9 mouse cellular contexts compared by ENCODE assay signal in genomic region chr12:113186326-113187010, GRCm38 (mm10). TPM values are rescaled to one million over a fixed set of nuclear protein-coding genes. Genes with fewer than 3 reads are reported as not detected.
DNase-seq lines count a peak whose midpoint lies in the region; ATAC-seq and TF ChIP-seq lines count a peak whose summit lies in the region.
"Had no signal": no experiment of that assay in that cellular context is flagged by ENCODE, and none has a peak within 500 bp of the region (broad histone marks: within the 10 kb centered on the region; RNA-seq: fewer than 3 reads in every experiment).

No protein-coding gene starts in this region.

- no peak for TF ChIP-seq EP300 in heart, postnatal 0 days (IDR thresholded peaks at IDR 0.05; ENCODE audit: low read depth)
- no peak for TF ChIP-seq EP300 in liver, postnatal 0 days (IDR thresholded peaks at IDR 0.05; ENCODE audit: low read depth)

- no peaks in the 10 kb centered on the region for H3K36me3 ChIP-seq in heart, postnatal 0 days (replicated peaks; ENCODE audit: control insufficient read depth, insufficient read depth, low read length)
- H3K36me3 ChIP-seq in forebrain, embryonic 14.5 days (ENCODE audit: control insufficient read depth, insufficient read depth, low read length), result peaks cover 32% of the 10 kb centered on the region
- no peaks in the 10 kb centered on the region for H3K36me3 ChIP-seq in liver, postnatal 0 days (replicated peaks; ENCODE audit: insufficient read depth, low read length)

- WGBS in heart, postnatal 0 days, result 50% methylated on average over 12 of the region's 12 CpGs
- WGBS in forebrain, embryonic 14.5 days, result 34% methylated on average over 12 of the region's 12 CpGs
- WGBS in liver, postnatal 0 days (ENCODE audit: insufficient replicate concordance), result 47% methylated on average over 12 of the region's 12 CpGs

- H3K9ac ChIP-seq in heart, postnatal 0 days (replicated peaks; ENCODE audit: low read depth, low read length), result no peak overlapping the region
- peak overlapping the region; percentile 88 for H3K9ac ChIP-seq in forebrain, embryonic 14.5 days (ENCODE audit: low read length)
- H3K9ac ChIP-seq in liver, postnatal 0 days (replicated peaks), result no peak overlapping the region

- ATAC-seq in heart, postnatal 0 days (ENCODE audit: insufficient read depth, low read depth), result no peak
- ATAC-seq in forebrain, embryonic 14.5 days, result peak; percentile 7
- no peak for ATAC-seq in liver, postnatal 0 days

- no peak for TF ChIP-seq POLR2A in bone marrow macrophage, adult 2 months (IDR thresholded peaks at IDR 0.05; ENCODE audit: borderline replicate concordance, low read depth, low read length)

- H3K27me3 ChIP-seq in heart, postnatal 0 days (ENCODE audit: control insufficient read depth, insufficient read depth, low read length), result peaks cover 46% of the 10 kb centered on the region
- no peaks in the 10 kb centered on the region for H3K27me3 ChIP-seq in forebrain, embryonic 14.5 days (replicated peaks; ENCODE audit: control insufficient read depth, insufficient read depth, low read length)
- H3K27me3 ChIP-seq in liver, postnatal 0 days (ENCODE audit: insufficient read depth, low read length), result peaks cover 29% of the 10 kb centered on the region
- H3K27me3 ChIP-seq: Patski had no signal

- no peak overlapping the region for H3K27ac ChIP-seq in heart, postnatal 0 days (ENCODE audit: low read depth)
- H3K27ac ChIP-seq in bone marrow macrophage, adult 2 months (ENCODE audit: insufficient read depth, low read depth, low read length), result no peak overlapping the region
- H3K27ac ChIP-seq in forebrain, embryonic 14.5 days (ENCODE audit: low read depth, low read length), result no peak overlapping the region
- no peak overlapping the region for H3K27ac ChIP-seq in liver, postnatal 0 days (ENCODE audit: low read depth)

- peak overlapping the region; percentile 48 for H3K4me3 ChIP-seq in heart, postnatal 0 days (ENCODE audit: low read depth, low read length)
- H3K4me3 ChIP-seq in bone marrow macrophage, adult 2 months (ENCODE audit: insufficient read depth, low read length), result peak overlapping the region; percentile 35
- peak overlapping the region; percentile 71 for H3K4me3 ChIP-seq in forebrain, embryonic 14.5 days (ENCODE audit: low read depth, low read length)
- H3K4me3 ChIP-seq in liver, postnatal 0 days (ENCODE audit: low read depth, low read length), result peak overlapping the region; percentile 46

- no peaks in the 10 kb centered on the region for H3K9me3 ChIP-seq in heart, postnatal 0 days (replicated peaks; ENCODE audit: control insufficient read depth, low read length)
- no peaks in the 10 kb centered on the region for H3K9me3 ChIP-seq in forebrain, embryonic 14.5 days (replicated peaks; ENCODE audit: control insufficient read depth, low read length)
- no peaks in the 10 kb centered on the region for H3K9me3 ChIP-seq in liver, postnatal 0 days (ENCODE audit: low read length)

- no peak for TF ChIP-seq CTCF in heart, postnatal 0 days (IDR thresholded peaks at IDR 0.05; ENCODE audit: low read depth)
- no peak for TF ChIP-seq CTCF in bone marrow macrophage, adult 2 months (IDR thresholded peaks at IDR 0.05; ENCODE audit: low read depth, low read length)
- no peak for TF ChIP-seq CTCF in liver, postnatal 0 days (IDR thresholded peaks at IDR 0.05; ENCODE audit: low read depth)

- intact Hi-C loops in heart, postnatal 14 days (cut with DNase I), result no loop called here
- intact Hi-C loops in left cerebral cortex, postnatal 25 days (cut with DNase I), result loop anchor here (1.0 kb wide), 1 partner anchor 40 kb away; the partner anchor contains the start of gene Crip1

- H3K4me1 ChIP-seq in heart, postnatal 0 days (ENCODE audit: control insufficient read depth, insufficient read depth), result peaks cover 14% of the 10 kb centered on the region
- no peaks in the 10 kb centered on the region for H3K4me1 ChIP-seq in bone marrow macrophage, adult 2 months (ENCODE audit: control insufficient read depth, insufficient read depth, low read length)
- H3K4me1 ChIP-seq in forebrain, embryonic 14.5 days (ENCODE audit: control insufficient read depth, insufficient read depth, low read length), result peaks cover 12% of the 10 kb centered on the region
- peaks cover 10% of the 10 kb centered on the region; the same call in 1 of the 2 replicates for H3K4me1 ChIP-seq in liver, postnatal 0 days (ENCODE audit: insufficient read depth)

- no peak for DNase-seq in heart, postnatal 0 days (ENCODE audit: low spot score)
- DNase-seq in heart, postnatal 14 days, result no peak
- no peak for DNase-seq in forebrain, embryonic 14.5 days (ENCODE audit: low spot score)
- DNase-seq in liver, postnatal 0 days, result no peak
- no peak for DNase-seq in layer of hippocampus, postnatal 36 days
- DNase-seq in left cerebral cortex, postnatal 25 days (ENCODE audit: low spot score in 2 of 2), result no peak
- no peak for DNase-seq in gastrocnemius, postnatal 10 days

- H3K4me2 ChIP-seq in heart, postnatal 0 days (ENCODE audit: low read depth, low read length), result peak overlapping the region; percentile 71
- peak overlapping the region; percentile 68 for H3K4me2 ChIP-seq in forebrain, embryonic 14.5 days (ENCODE audit: low read length)
- peak overlapping the region; percentile 70 for H3K4me2 ChIP-seq in liver, postnatal 0 days (ENCODE audit: low read depth, low read length)

RNA-seq across cellular contexts. Expression of gene Tmem121, which starts 0.7 kb away (rescaled TPM):
- 0.97 and 4.8 TPM in 2 replicates for total RNA-seq in heart, postnatal 0 days (2014; rRNA removed; ENCODE audit: low replicate concordance)
- 1.2 TPM in 2 replicates for polyA plus RNA-seq in heart, postnatal 0 days (2015; fragmentation: Nextera tagmentation; extraction: Ambion mirVana)
- under 1 TPM; 0.29 to 0.59 TPM for total RNA-seq in heart, postnatal 14 days (2021)
- not detected in 2 replicates for polyA plus RNA-seq in bone marrow macrophage, adult 2 months (2012; ENCODE audit: insufficient read depth, insufficient read length, missing spikeins)
- 28.9 and 31.5 TPM in 2 replicates for polyA plus RNA-seq in forebrain, embryonic 14.5 days (2014; fragmentation: Nextera tagmentation; extraction: Ambion mirVana)
- polyA plus RNA-seq in liver, postnatal 0 days (2015; fragmentation: Nextera tagmentation; extraction: Ambion mirVana), result 0.20 and 0.21 TPM in 2 replicates
- total RNA-seq in layer of hippocampus, postnatal 36 days (2021), result 10 to 100 TPM; 20.5 to 23.8 TPM
- 10 to 100 TPM; 26.3 to 29.6 TPM for total RNA-seq in left cerebral cortex, postnatal 25 days (2021)
- total RNA-seq in gastrocnemius, postnatal 10 days (2021), result 1 to 10 TPM in 1 of 2 experiments, under 1 TPM in 1; 0.85 to 1.5 TPM

RNA-seq across cellular contexts. Expression of gene Tedc1, which starts 30.2 kb away (rescaled TPM):
- 6.7 and 16.5 TPM in 2 replicates for total RNA-seq in heart, postnatal 0 days (2014; rRNA removed; ENCODE audit: low replicate concordance)
- polyA plus RNA-seq in heart, postnatal 0 days (2015; fragmentation: Nextera tagmentation; extraction: Ambion mirVana), result 4.5 and 4.9 TPM in 2 replicates
- 1 to 10 TPM; 1.1 to 2.1 TPM for total RNA-seq in heart, postnatal 14 days (2021)
- polyA plus RNA-seq in bone marrow macrophage, adult 2 months (2012; ENCODE audit: insufficient read depth, insufficient read length, missing spikeins), result 7.1 and 8.7 TPM in 2 replicates
- polyA plus RNA-seq in forebrain, embryonic 14.5 days (2014; fragmentation: Nextera tagmentation; extraction: Ambion mirVana), result 9.5 and 10.2 TPM in 2 replicates
- polyA plus RNA-seq in liver, postnatal 0 days (2015; fragmentation: Nextera tagmentation; extraction: Ambion mirVana), result 3.9 and 4.6 TPM in 2 replicates
- total RNA-seq in layer of hippocampus, postnatal 36 days (2021), result 1 to 10 TPM in 1 of 2 experiments, under 1 TPM in 1; 0.82 to 1.5 TPM
- 1 to 10 TPM; 1.4 to 1.8 TPM for total RNA-seq in left cerebral cortex, postnatal 25 days (2021)
- total RNA-seq in gastrocnemius, postnatal 10 days (2021), result 1 to 10 TPM; 2.0 to 2.5 TPM

RNA-seq across cellular contexts. Expression of gene Crip1, which starts 40.4 kb away (rescaled TPM):
- total RNA-seq in heart, postnatal 0 days (2014; rRNA removed; ENCODE audit: low replicate concordance), result 286 and 487 TPM in 2 replicates
- polyA plus RNA-seq in heart, postnatal 0 days (2015; fragmentation: Nextera tagmentation; extraction: Ambion mirVana), result 831 and 871 TPM in 2 replicates
- total RNA-seq in heart, postnatal 14 days (2021), result 100 to 1,000 TPM; 198 to 224 TPM
- 582 and 589 TPM in 2 replicates for polyA plus RNA-seq in bone marrow macrophage, adult 2 months (2012; ENCODE audit: insufficient read depth, insufficient read length, missing spikeins)
- 32.5 and 46.1 TPM in 2 replicates for polyA plus RNA-seq in forebrain, embryonic 14.5 days (2014; fragmentation: Nextera tagmentation; extraction: Ambion mirVana)
- 174 and 181 TPM in 2 replicates for polyA plus RNA-seq in liver, postnatal 0 days (2015; fragmentation: Nextera tagmentation; extraction: Ambion mirVana)
- total RNA-seq in layer of hippocampus, postnatal 36 days (2021), result 10 to 100 TPM in 1 of 2 experiments, 1 to 10 TPM in 1; 8.9 to 12.6 TPM
- total RNA-seq in left cerebral cortex, postnatal 25 days (2021), result 10 to 100 TPM; 12.4 to 15.2 TPM
- total RNA-seq in gastrocnemius, postnatal 10 days (2021), result 100 to 1,000 TPM; 143 to 189 TPM

RNA-seq across cellular contexts. Expression of gene Crip2, which starts 46.4 kb away (rescaled TPM):
- total RNA-seq in heart, postnatal 0 days (2014; rRNA removed; ENCODE audit: low replicate concordance), result 1,394 and 1,556 TPM in 2 replicates
- polyA plus RNA-seq in heart, postnatal 0 days (2015; fragmentation: Nextera tagmentation; extraction: Ambion mirVana), result 2,321 and 2,395 TPM in 2 replicates
- total RNA-seq in heart, postnatal 14 days (2021), result 1,000 to 10,000 TPM; 1,350 to 1,351 TPM
- 1.1 and 2.3 TPM in 2 replicates for polyA plus RNA-seq in bone marrow macrophage, adult 2 months (2012; ENCODE audit: insufficient read depth, insufficient read length, missing spikeins)
- 354 and 404 TPM in 2 replicates for polyA plus RNA-seq in forebrain, embryonic 14.5 days (2014; fragmentation: Nextera tagmentation; extraction: Ambion mirVana)
- 65.1 and 67.4 TPM in 2 replicates for polyA plus RNA-seq in liver, postnatal 0 days (2015; fragmentation: Nextera tagmentation; extraction: Ambion mirVana)
- total RNA-seq in layer of hippocampus, postnatal 36 days (2021), result 10 to 100 TPM; 93.0 to 95.4 TPM
- 100 to 1,000 TPM; 160 to 161 TPM for total RNA-seq in left cerebral cortex, postnatal 25 days (2021)
- total RNA-seq in gastrocnemius, postnatal 10 days (2021), result 100 to 1,000 TPM in 1 of 2 experiments, 10 to 100 TPM in 1; 94.0 to 102 TPM

Comparison
In these comparisons a context has a peak if more than half of its experiments do, and no peak if none do; other contexts are left out.
1. RNA of gene Crip1, which starts 40.4 kb away (total RNA-seq): 286 to 487 TPM in heart, postnatal 0 days, 198 to 224 TPM in heart, postnatal 14 days and 143 to 189 TPM in gastrocnemius, postnatal 10 days; 12.4 to 15.2 TPM in left cerebral cortex, postnatal 25 days and 8.9 to 12.6 TPM in layer of hippocampus, postnatal 36 days; every median in the first group is over 4 times any median in the second.
2. Peak in every context shown above with its lines, with median percentiles within 50 percentile points of each other: H3K4me2 ChIP-seq and H3K4me3 ChIP-seq.